10 mouse cellular contexts compared by ENCODE assay signal in the genomic region with DNA sequence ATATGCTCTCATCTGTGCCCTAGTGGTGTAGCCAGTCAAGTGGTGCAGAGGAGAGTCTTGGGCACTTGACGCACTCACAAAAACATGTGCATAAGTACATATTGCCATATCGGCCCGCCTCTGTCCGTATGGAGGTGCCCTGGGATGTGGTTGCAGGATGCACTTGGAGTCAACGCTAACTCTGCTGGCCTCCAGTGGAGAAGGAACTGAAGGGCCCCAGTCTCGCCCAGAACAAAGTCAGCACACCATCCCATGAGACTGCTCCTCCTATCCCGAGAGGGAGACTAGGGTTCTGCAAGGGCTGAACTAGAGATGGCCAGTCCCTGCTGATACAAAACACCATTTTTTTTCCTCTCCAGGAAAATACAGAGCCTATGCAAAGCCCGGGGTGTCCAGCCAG. TPM values are rescaled to one million over a fixed set of nuclear protein-coding genes. Genes with fewer than 3 reads are reported as not detected.
A peak's percentile ranks its signal among the peaks of the same experiment; 100 is the strongest.
DNase-seq lines count a peak whose midpoint lies in the region; ATAC-seq and TF ChIP-seq lines count a peak whose summit lies in the region.
"Had no signal": no experiment of that assay in that cellular context is flagged by ENCODE, and none has a peak within 500 bp of the region (broad histone marks: within the 10 kb centered on the region; RNA-seq: fewer than 3 reads in every experiment).

No protein-coding gene starts in this region.

- peaks cover 15% of the 10 kb centered on the region for H3K4me1 ChIP-seq in kidney, adult 2 months (ENCODE audit: control insufficient read depth, insufficient read depth, low read length)
- peaks cover 38% of the 10 kb centered on the region for H3K4me1 ChIP-seq in embryonic facial prominence, embryonic 10.5 days
- peaks cover 38% of the 10 kb centered on the region for H3K4me1 ChIP-seq in embryonic facial prominence, embryonic 15.5 days
- peaks cover 11% of the 10 kb centered on the region for H3K4me1 ChIP-seq in midbrain, embryonic 11.5 days (ENCODE audit: control insufficient read depth, insufficient read depth, low read length)

- no peak for DNase-seq in kidney, adult 2 months
- no peak for DNase-seq in kidney, adult 8-10 months
- no peak for DNase-seq in embryonic facial prominence, embryonic 10.5 days (ENCODE audit: low spot score)
- DNase-seq in midbrain, embryonic 11.5 days (ENCODE audit: low spot score, missing footprints): peak; percentile 75
- DNase-seq in embryo, embryonic 10.5 days (ENCODE audit: low spot score): no peak
- no peak for DNase-seq in right cerebral cortex, postnatal 36 days (ENCODE audit: low spot score in 2 of 2)
- no peak for DNase-seq in spleen, postnatal 4 days (ENCODE audit: low spot score in 2 of 2)
- DNase-seq: liver, embryonic 13.5 days; thymus, postnatal 36 days had no signal

- H3K36me3 ChIP-seq in kidney, adult 2 months (ENCODE audit: control insufficient read depth, insufficient read depth, low read length): no peaks in the 10 kb centered on the region
- no peaks in the 10 kb centered on the region for H3K36me3 ChIP-seq in embryonic facial prominence, embryonic 10.5 days (replicated peaks)
- no peaks in the 10 kb centered on the region for H3K36me3 ChIP-seq in embryonic facial prominence, embryonic 15.5 days
- H3K36me3 ChIP-seq in midbrain, embryonic 11.5 days (ENCODE audit: control insufficient read depth, insufficient read depth, low read length): no peaks in the 10 kb centered on the region
- H3K36me3 ChIP-seq: liver, embryonic 13.5 days had no signal

- no peak for ATAC-seq in embryonic facial prominence, embryonic 15.5 days (ENCODE audit: insufficient number of reproducible peaks, low FRiP score, low TSS enrichment, low read depth)
- ATAC-seq in midbrain, embryonic 11.5 days (ENCODE audit: low FRiP score): no peak

- WGBS in kidney, adult 2 months: 61% methylated on average over 8 of the region's 8 CpGs
- 63% methylated on average over 8 of the region's 8 CpGs for WGBS in embryonic facial prominence, embryonic 10.5 days
- 68% methylated on average over 8 of the region's 8 CpGs for WGBS in embryonic facial prominence, embryonic 15.5 days
- 64% methylated on average over 8 of the region's 8 CpGs for WGBS in midbrain, embryonic 11.5 days

- no peak for TF ChIP-seq POLR2A in kidney, adult 2 months (IDR thresholded peaks at IDR 0.05; ENCODE audit: low read depth, low read length)

- no peak for TF ChIP-seq CTCF in kidney, adult 2 months (conservative IDR thresholded peaks at IDR 0.05; ENCODE audit: insufficient read depth, insufficient read length, low read depth, low read length)

- no peak overlapping the region for H3K9ac ChIP-seq in embryonic facial prominence, embryonic 15.5 days
- no peak overlapping the region for H3K9ac ChIP-seq in midbrain, embryonic 11.5 days (ENCODE audit: low read length)

- peak overlapping the region; percentile 62 for H3K27ac ChIP-seq in kidney, adult 2 months (ENCODE audit: insufficient read depth, low read depth, low read length)
- H3K27ac ChIP-seq in embryonic facial prominence, embryonic 10.5 days (replicated peaks): no peak overlapping the region
- no peak overlapping the region for H3K27ac ChIP-seq in embryonic facial prominence, embryonic 15.5 days (replicated peaks)
- no peak overlapping the region for H3K27ac ChIP-seq in midbrain, embryonic 11.5 days (ENCODE audit: low read depth, low read length)
- H3K27ac ChIP-seq: liver, embryonic 13.5 days had no signal

- H3K9me3 ChIP-seq in embryonic facial prominence, embryonic 10.5 days: no peaks in the 10 kb centered on the region
- no peaks in the 10 kb centered on the region for H3K9me3 ChIP-seq in embryonic facial prominence, embryonic 15.5 days (replicated peaks)
- H3K9me3 ChIP-seq in midbrain, embryonic 11.5 days (ENCODE audit: control insufficient read depth, low read length): no peaks in the 10 kb centered on the region
- H3K9me3 ChIP-seq: liver, embryonic 13.5 days had no signal

- H3K4me2 ChIP-seq in embryonic facial prominence, embryonic 15.5 days (replicated peaks): peak overlapping the region; percentile 98; the same call in 1 of the 2 replicates
- H3K4me2 ChIP-seq in midbrain, embryonic 11.5 days: peak overlapping the region; percentile 86

- no peaks in the 10 kb centered on the region for H3K27me3 ChIP-seq in kidney, adult 2 months (replicated peaks; ENCODE audit: control insufficient read depth, insufficient read depth, low read length)
- H3K27me3 ChIP-seq in embryonic facial prominence, embryonic 10.5 days (replicated peaks; ENCODE audit: low read depth, poor library complexity, severe bottlenecking): peaks cover 70% of the 10 kb centered on the region
- H3K27me3 ChIP-seq in embryonic facial prominence, embryonic 15.5 days: peaks cover 11% of the 10 kb centered on the region
- peaks cover 22% of the 10 kb centered on the region for H3K27me3 ChIP-seq in midbrain, embryonic 11.5 days (ENCODE audit: control insufficient read depth, insufficient read depth, low read length)

- peak overlapping the region; percentile 26 for H3K4me3 ChIP-seq in kidney, adult 2 months (ENCODE audit: insufficient read depth, low read depth, low read length)
- peak overlapping the region; percentile 72 for H3K4me3 ChIP-seq in embryonic facial prominence, embryonic 10.5 days
- peak overlapping the region; percentile 57; the same call in 1 of the 2 replicates for H3K4me3 ChIP-seq in embryonic facial prominence, embryonic 15.5 days (replicated peaks)
- H3K4me3 ChIP-seq in midbrain, embryonic 11.5 days (ENCODE audit: low read depth, low read length): no peak overlapping the region

RNA-seq across cellular contexts. Expression of a gene that starts 1.0 kb away (rescaled TPM):
- polyA plus RNA-seq in kidney, adult 2 months (2012; rRNA removed): 400 and 465 TPM in 2 replicates
- polyA plus RNA-seq in embryonic facial prominence, embryonic 10.5 days (2016; fragmentation: Nextera tagmentation; extraction: Ambion mirVana): 27.4 and 30.4 TPM in 2 replicates
- 49.3 and 53.7 TPM in 2 replicates for polyA plus RNA-seq in embryonic facial prominence, embryonic 15.5 days (2015; fragmentation: Nextera tagmentation; extraction: Ambion mirVana)
- polyA plus RNA-seq in midbrain, embryonic 11.5 days (2014; fragmentation: Nextera tagmentation; extraction: Ambion mirVana): 6.9 and 9.3 TPM in 2 replicates

RNA-seq across cellular contexts. Expression of a gene that starts 2.1 kb away (rescaled TPM):
- polyA plus RNA-seq in kidney, adult 2 months (2012; rRNA removed): 2.4 and 3.3 TPM in 2 replicates
- 0.06 and 0.15 TPM in 2 replicates for polyA plus RNA-seq in embryonic facial prominence, embryonic 10.5 days (2016; fragmentation: Nextera tagmentation; extraction: Ambion mirVana)
- polyA plus RNA-seq in embryonic facial prominence, embryonic 15.5 days (2015; fragmentation: Nextera tagmentation; extraction: Ambion mirVana): 0.72 and 0.85 TPM in 2 replicates
- 0.22 and 0.25 TPM in 2 replicates for polyA plus RNA-seq in midbrain, embryonic 11.5 days (2014; fragmentation: Nextera tagmentation; extraction: Ambion mirVana)

RNA-seq across cellular contexts. Expression of a gene that starts 30.6 kb away (rescaled TPM):
- polyA plus RNA-seq in kidney, adult 2 months (2012; rRNA removed): 0.07 and 0.55 TPM in 2 replicates
- 0.05 and 0.22 TPM in 2 replicates for polyA plus RNA-seq in embryonic facial prominence, embryonic 10.5 days (2016; fragmentation: Nextera tagmentation; extraction: Ambion mirVana)
- 0.37 TPM in 2 replicates for polyA plus RNA-seq in embryonic facial prominence, embryonic 15.5 days (2015; fragmentation: Nextera tagmentation; extraction: Ambion mirVana)
- polyA plus RNA-seq in midbrain, embryonic 11.5 days (2014; fragmentation: Nextera tagmentation; extraction: Ambion mirVana): 0.07 and 0.15 TPM in 2 replicates
